Mouse (Mus musculus): Measurements from ENCODE around the gene Dbn1. TPM values are rescaled to one million over a fixed set of nuclear protein-coding genes. Genes with fewer than 3 reads are reported as not detected.

Dbn1 gene
- polyA plus RNA-seq, 1 experiment from 2014 or later, result 124 TPM

DNA sequence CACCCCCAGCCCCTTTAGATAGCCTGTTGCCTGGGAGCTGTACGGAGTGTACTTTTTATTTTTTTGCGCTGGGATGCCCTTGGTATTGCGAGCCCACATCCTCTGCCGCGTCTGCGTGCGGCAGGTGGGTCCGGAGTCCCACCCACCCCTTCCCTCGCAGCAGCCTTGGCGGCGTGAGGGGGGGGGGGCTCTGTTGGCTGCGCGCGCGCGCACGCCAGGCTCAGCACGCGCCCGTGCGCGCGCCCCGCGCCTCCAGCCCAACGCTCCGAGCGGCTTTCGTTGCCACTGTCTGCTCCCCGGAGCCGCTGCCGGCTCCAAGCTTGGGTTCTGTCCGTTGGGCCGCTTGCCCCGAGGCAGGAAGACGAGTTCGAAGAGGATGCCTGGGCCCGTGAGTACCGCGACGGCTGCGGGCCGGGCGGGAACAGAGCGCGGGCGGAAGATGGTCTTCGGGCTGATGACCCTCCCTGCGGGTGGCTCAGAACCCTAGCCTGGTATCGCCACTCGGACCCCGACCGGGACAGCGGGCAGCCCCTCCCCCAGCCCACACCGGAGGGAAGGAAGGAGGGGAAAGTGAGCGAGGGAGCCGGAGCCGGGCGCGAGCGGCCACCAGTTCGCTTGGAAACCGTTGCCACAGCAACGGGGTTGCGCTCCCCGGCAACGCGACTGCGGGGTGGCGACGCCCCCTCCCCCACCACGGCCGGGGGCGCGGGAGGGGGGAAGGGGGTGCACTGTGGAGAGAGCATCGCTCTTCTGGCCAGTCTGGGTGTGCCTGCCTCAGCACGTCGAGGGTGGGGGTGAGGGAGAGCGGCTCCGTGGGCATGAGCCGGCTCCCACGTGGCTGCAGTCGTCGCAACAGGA lies 23.7 kb downstream of the Dbn1 start, which contains the start of gene Prr7:
Gene Prr7 (plus strand): TSS at position 241 of the 858 bp plus-strand sequence.
- Histone ChIP-seq H3K4me3 (peak within 1 kb of the TSS; percentile 58), H3K9me3 (no peaks in the 10 kb centered on the region), H3K36me3 (peaks cover 11% of the 10 kb centered on the region), H3K27ac (no peak within 1 kb of the TSS), H3K27me3 (peaks cover 8% of the 10 kb centered on the region; the same call in 1 of the 2 replicates), H3K4me1 (peaks cover 19% of the 10 kb centered on the region), H3K4me2 (peak within 1 kb of the TSS; percentile 94), H3K9ac (peak within 1 kb of the TSS; percentile 58)
- WGBS, result 0% methylated on average over 49 of the region's 84 CpGs
- ATAC-seq (ENCODE audit: borderline replicate concordance, extremely low read depth, low FRiP score, low TSS enrichment), result peak; percentile 29

DNA sequence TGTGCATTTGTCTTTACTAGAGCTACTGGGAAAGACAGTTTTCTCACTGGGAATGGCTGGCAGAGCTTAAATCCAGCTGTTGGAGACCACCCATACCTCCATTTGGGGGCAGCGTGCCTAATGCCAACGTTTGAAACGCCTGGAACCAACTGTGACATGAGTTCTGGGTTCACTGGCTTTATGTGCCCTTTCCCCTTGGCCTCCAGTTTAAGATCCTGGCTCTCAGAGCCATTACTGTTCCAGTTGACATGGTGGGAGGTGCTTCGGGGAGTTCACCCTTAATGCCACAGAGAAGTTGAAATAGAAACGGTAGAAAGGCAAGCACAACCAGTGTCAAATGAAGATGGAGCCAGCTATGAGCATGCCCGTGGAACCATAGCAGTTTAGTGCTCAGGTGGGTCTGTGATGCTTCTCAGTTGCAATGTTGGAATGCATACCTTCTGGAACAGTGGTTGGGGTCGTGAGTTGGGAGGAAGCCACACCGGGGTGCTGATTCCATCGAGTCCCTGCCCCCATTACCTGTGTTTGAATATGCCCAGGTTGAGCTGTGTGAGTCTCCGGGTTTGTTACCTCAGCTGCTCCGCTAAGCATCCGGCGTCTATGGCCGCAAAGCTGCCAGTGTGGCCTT lies 24.4 kb downstream of the Dbn1 start:
- no peak for ATAC-seq (ENCODE audit: borderline replicate concordance, extremely low read depth, low FRiP score, low TSS enrichment)
- Histone ChIP-seq H3K9me3 (no peaks in the 10 kb centered on the region), H3K27me3 (peaks cover 8% of the 10 kb centered on the region; the same call in 1 of the 2 replicates), H3K9ac (peak overlapping the region; percentile 58), H3K4me1 (peaks cover 19% of the 10 kb centered on the region), H3K36me3 (peaks cover 19% of the 10 kb centered on the region), H3K27ac (no peak overlapping the region), H3K4me3 (peak overlapping the region; percentile 58), H3K4me2 (peak overlapping the region; percentile 94)
- WGBS, result 9% methylated on average over 14 of the region's 14 CpGs

DNA sequence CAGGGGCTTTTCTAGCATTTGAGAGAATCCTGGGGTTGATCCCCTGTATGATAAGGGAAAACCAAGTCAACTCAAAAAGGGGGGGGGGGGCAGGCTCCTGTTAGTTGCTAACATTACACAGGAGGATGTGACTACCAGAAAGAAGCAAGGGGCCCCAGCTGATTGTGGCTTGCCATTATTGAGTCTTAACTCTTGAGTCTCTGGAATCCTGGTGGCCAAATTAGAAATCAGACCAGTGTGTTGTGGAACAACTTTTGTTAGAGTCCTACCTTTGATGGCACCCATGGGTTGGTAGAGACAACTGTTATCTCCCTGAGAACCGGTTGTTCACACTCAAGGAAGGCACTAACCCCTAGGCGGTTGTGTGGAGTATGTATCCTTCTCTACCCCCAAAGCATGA lies 24.9 kb downstream of the Dbn1 start:
- no peak for ATAC-seq (ENCODE audit: borderline replicate concordance, extremely low read depth, low FRiP score, low TSS enrichment)
- no peak overlapping the region for H3K4me3 ChIP-seq
- peaks cover 23% of the 10 kb centered on the region for H3K36me3 ChIP-seq
- H3K9ac ChIP-seq, result no peak overlapping the region
- whole genome bisulfite sequencing, result 53% methylated on average over 2 of the region's 2 CpGs
- H3K4me1 ChIP-seq, result peaks cover 19% of the 10 kb centered on the region
- H3K27ac ChIP-seq, result no peak overlapping the region
- no peak overlapping the region for H3K4me2 ChIP-seq
- no peaks in the 10 kb centered on the region for H3K9me3 ChIP-seq
- peaks cover 8% of the 10 kb centered on the region; the same call in 1 of the 2 replicates for H3K27me3 ChIP-seq

DNA sequence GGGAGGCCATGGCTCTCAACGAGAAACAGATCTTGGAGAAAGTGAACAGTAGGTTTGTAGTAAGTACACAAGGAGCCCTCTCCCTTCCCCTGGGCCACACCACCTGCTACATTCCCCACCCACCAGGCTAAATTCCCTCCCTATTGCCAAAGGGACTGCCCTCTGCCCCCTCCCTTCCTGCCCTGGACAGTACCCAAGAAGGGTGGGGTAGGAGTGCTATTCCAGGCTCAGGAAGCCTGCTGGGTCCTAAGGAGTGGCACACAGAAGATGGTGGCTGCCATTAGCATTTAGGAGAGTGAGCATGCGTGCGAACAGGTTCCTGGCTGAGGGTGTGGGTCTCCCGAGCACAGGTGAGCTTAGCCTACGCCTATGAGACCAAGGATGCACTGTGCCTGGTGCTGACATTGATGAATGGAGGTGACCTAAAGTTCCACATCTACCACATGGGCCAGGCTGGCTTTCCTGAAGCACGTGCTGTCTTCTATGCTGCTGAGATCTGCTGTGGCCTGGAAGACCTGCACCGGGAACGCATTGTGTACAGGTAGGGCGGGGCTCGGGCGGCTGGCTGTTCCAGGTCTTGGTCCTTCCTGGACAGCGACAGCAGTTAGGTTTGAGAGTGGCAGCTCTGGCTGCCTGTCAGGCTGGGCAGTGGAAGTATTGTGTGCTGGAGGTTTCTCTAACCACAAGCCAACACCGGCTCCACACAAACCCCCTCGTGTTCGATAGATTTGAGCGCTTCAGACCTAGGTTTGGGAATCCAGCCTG lies 35.9 kb downstream of the Dbn1 start:
- no peaks in the 10 kb centered on the region for H3K9me3 ChIP-seq
- H3K36me3 ChIP-seq, result peaks cover 60% of the 10 kb centered on the region
- H3K4me2 ChIP-seq, result no peak overlapping the region
- no peak overlapping the region for H3K9ac ChIP-seq
- ATAC-seq (ENCODE audit: borderline replicate concordance, extremely low read depth, low FRiP score, low TSS enrichment), result no peak
- no peak overlapping the region for H3K4me3 ChIP-seq
- peaks cover 5% of the 10 kb centered on the region for H3K4me1 ChIP-seq
- 87% methylated on average over 16 of the region's 16 CpGs for WGBS
- no peak overlapping the region for H3K27ac ChIP-seq
- no peaks in the 10 kb centered on the region for H3K27me3 ChIP-seq

DNA sequence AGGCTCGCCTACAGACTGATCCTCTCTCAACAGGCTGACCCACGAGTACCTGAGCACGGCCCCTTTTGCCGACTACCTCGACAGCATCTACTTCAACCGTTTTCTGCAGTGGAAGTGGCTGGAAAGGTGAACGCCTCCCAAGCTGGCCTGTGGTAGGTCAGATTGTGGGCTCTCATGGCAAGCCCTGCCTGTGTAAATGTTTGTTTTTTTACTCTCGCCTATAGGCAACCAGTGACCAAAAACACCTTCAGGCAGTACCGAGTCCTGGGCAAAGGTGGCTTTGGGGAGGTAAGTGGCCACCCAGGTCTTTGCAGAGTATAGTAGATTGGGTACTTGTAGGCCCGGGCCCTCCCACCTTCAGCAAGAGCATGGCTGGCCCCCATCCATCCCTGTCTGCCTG lies 36.6 kb downstream of the Dbn1 start:
- peaks cover 60% of the 10 kb centered on the region for H3K36me3 ChIP-seq
- 83% methylated on average over 10 of the region's 10 CpGs for WGBS
- H3K4me3 ChIP-seq, result no peak overlapping the region
- no peak for ATAC-seq (ENCODE audit: borderline replicate concordance, extremely low read depth, low FRiP score, low TSS enrichment)
- peaks cover 12% of the 10 kb centered on the region for H3K4me1 ChIP-seq
- no peak overlapping the region for H3K4me2 ChIP-seq
- H3K9me3 ChIP-seq, result no peaks in the 10 kb centered on the region
- H3K27me3 ChIP-seq, result no peaks in the 10 kb centered on the region
- no peak overlapping the region for H3K27ac ChIP-seq
- no peak overlapping the region for H3K9ac ChIP-seq

DNA sequence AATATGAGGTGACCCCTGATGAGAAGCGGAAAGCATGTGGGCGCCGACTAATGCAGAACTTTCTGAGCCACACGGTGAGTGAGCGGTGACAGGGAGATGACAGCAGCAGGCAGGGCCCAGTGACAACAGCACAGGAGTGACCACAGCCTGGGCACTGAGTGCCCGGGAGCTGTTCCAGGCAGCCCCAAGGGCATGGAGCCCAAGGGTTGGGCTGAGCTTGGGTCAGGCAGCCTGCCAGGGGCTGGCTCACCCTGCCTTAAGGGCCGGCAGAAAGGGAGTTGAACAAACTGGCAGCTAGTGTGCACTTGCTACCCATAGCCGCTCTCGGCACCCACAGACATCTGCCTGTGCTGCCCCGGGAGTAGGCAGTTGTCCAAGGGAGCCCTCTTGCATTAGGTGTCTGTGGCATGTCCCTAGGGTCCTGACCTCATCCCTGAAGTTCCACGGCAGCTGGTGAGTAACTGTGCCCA lies 37.4 kb downstream of the Dbn1 start:
- Histone ChIP-seq H3K27ac (no peak overlapping the region), H3K9ac (no peak overlapping the region), H3K4me3 (no peak overlapping the region), H3K4me1 (peaks cover 17% of the 10 kb centered on the region), H3K36me3 (peaks cover 58% of the 10 kb centered on the region), H3K4me2 (no peak overlapping the region), H3K9me3 (no peaks in the 10 kb centered on the region), H3K27me3 (no peaks in the 10 kb centered on the region)
- 77% methylated on average over 11 of the region's 11 CpGs for WGBS
- ATAC-seq (ENCODE audit: borderline replicate concordance, extremely low read depth, low FRiP score, low TSS enrichment), result no peak

DNA sequence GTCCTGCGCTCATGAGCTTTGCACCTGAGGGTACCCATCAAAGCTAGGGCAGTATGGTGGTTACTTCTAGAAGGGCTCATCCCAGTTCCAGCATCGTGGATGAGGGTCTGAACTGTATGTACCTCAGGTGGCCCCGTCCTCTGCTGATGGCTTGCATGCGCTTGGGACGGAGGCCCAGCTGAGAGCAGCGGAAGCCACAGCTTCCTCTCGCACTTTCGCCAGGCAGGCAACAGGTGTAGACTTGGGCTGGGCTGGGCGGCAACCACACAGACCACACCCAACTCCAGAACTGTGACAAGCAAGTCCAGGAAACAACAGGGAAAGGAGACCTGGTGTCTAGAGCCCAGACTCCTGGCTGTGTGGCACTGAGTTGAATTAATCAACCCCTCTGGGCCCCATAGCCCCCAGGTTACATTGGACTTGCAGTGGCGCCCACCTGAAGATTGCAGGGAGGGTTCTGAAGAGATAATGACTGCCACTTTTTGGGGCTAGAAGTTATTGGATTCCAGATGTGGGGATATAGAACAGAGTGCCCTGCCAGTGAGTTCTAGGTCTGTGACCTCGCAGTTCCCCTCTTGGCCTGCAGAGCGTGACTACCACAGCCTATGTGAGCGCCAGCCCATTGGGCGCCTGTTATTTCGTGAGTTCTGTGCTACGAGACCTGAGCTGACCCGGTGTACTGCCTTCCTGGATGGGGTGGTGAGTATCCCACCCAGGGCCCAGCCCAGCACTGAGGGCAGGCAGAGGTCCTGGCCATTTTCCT lies 38.1 kb downstream of the Dbn1 start:
- Histone ChIP-seq H3K4me2 (no peak overlapping the region), H3K27ac (no peak overlapping the region)
- WGBS, result 89% methylated on average over 17 of the region's 17 CpGs

DNA sequence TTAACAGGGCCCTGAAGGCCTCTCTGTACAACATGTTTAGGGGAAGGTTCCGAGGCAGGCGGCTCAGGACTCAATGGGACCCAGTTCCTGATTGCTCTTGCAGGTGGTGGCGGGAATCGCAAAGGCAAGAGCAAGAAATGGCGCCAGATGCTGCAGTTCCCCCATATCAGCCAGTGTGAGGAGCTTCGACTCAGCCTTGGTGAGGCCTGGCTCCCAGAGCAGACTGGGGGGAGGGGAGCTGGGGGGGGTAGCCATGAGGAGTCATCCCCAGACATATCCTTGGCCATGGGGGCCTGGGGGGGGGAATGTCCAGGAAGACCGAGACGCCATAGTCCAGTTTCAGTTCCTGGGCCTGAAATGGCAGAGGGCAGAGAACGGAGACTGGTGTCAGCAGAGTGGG lies 38.7 kb downstream of the Dbn1 start:
- peaks cover 46% of the 10 kb centered on the region for H3K36me3 ChIP-seq

More for the DNA sequence above, 38.1 kb downstream of the Dbn1 start:
- Histone ChIP-seq H3K4me3 (no peak overlapping the region), H3K36me3 (peaks cover 51% of the 10 kb centered on the region), H3K9me3 (no peaks in the 10 kb centered on the region), H3K27me3 (no peaks in the 10 kb centered on the region), H3K4me1 (peaks cover 17% of the 10 kb centered on the region), H3K9ac (no peak overlapping the region)
- no peak for ATAC-seq (ENCODE audit: borderline replicate concordance, extremely low read depth, low FRiP score, low TSS enrichment)

DNA sequence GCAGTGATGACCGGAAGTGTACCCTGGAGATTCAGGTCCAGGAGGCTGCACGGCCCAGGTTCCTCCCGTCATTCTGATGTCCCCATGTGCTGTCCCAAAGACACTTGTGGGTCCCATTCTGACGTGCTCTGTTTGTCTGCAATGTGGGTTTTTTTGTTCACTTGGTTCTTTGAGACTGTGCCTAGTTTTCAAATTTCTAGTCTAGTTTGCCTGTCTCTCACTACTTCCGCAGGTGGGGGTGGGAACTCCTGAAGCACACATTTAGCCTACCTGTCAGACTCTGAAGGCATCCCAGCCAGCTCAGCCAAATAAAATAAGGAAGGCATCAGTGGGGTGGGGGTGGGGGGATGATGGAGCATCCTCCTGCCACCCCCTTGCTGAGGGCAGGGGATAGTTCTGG lies 39.8 kb downstream of the Dbn1 start:
- Histone ChIP-seq H3K9me3 (no peaks in the 10 kb centered on the region), H3K27me3 (no peaks in the 10 kb centered on the region), H3K36me3 (peaks cover 36% of the 10 kb centered on the region), H3K27ac (no peak overlapping the region), H3K4me3 (no peak overlapping the region), H3K4me1 (peaks cover 23% of the 10 kb centered on the region), H3K9ac (no peak overlapping the region), H3K4me2 (no peak overlapping the region)
- WGBS, result 87% methylated on average over 5 of the region's 5 CpGs
- no peak for ATAC-seq (ENCODE audit: borderline replicate concordance, extremely low read depth, low FRiP score, low TSS enrichment)

More for the DNA sequence above, 38.7 kb downstream of the Dbn1 start:
- Histone ChIP-seq H3K27ac (no peak overlapping the region), H3K9ac (no peak overlapping the region), H3K4me3 (no peak overlapping the region), H3K4me2 (no peak overlapping the region), H3K9me3 (no peaks in the 10 kb centered on the region), H3K4me1 (peaks cover 17% of the 10 kb centered on the region), H3K27me3 (no peaks in the 10 kb centered on the region)
- WGBS, result 92% methylated on average over 9 of the region's 9 CpGs
- no peak for ATAC-seq (ENCODE audit: borderline replicate concordance, extremely low read depth, low FRiP score, low TSS enrichment)

DNA sequence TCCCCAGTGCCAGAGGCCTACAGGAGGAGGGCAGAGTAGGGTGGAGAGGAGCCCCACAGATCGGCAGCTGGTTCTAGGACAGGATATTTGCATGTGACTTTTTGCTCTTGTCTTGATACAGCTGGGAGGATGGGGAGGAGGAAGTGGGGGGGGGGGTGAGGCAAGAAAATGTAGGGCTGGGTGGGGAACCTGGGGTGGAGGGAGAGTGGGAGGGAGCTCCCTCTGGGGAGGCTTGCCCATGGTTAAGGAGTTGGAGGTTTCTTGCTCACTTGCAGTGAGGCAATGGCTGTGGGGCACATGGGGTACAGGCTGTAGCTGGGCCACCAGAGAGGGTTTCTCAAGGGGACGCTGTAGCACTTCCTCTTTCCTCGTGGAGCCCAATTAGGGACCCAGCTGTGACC lies 40.4 kb downstream of the Dbn1 start:
- no peak overlapping the region for H3K9ac ChIP-seq
- H3K4me2 ChIP-seq, result peak overlapping the region; percentile 62; the same call in 1 of the 2 replicates
- H3K27ac ChIP-seq, result no peak overlapping the region
- no peaks in the 10 kb centered on the region for H3K27me3 ChIP-seq
- 42% methylated on average over 3 of the region's 3 CpGs for WGBS
- peaks cover 30% of the 10 kb centered on the region for H3K36me3 ChIP-seq
- no peak overlapping the region for H3K4me3 ChIP-seq
- H3K9me3 ChIP-seq, result no peaks in the 10 kb centered on the region
- peaks cover 23% of the 10 kb centered on the region for H3K4me1 ChIP-seq
- ATAC-seq (ENCODE audit: borderline replicate concordance, extremely low read depth, low FRiP score, low TSS enrichment), result no peak

DNA sequence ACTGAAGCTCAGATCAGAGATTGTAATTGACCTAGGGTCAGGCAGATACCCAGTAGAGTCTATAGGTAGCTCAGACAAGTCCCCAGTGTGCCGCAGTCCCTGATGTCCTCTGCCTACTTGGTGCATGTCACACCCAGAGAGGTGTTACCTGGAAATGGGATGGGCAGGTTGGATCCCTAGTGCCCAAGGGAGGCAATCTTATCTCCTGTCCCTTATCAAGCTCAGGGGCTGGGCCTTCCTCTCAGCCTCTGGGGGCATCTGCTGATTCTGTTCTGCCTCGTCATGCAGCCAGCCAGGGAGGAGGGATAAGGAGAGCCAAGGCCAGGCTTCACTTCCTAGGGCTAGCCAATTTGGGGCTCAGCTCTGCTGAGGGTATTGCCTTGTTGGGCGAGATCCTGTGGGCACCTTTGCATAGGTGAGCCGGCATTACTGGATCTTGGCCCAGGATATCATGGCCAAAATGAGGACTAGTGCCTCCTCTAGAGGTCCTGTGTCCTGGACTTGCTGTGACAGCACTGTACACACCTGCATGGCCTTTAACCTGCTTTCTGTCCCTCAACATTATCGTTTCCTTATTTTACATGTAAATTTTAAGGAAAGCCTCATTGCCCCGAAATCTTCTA lies 41.3 kb downstream of the Dbn1 start:
- Histone ChIP-seq H3K4me2 (peak overlapping the region; percentile 62), H3K36me3 (peaks cover 21% of the 10 kb centered on the region), H3K27me3 (no peaks in the 10 kb centered on the region), H3K27ac (no peak overlapping the region), H3K4me1 (peaks cover 23% of the 10 kb centered on the region), H3K4me3 (peak overlapping the region; percentile 90), H3K9me3 (no peaks in the 10 kb centered on the region), H3K9ac (0 out of 2 replicates have a peak overlapping the region, but pooled peaks have one; percentile 97)
- WGBS, result 72% methylated on average over 6 of the region's 6 CpGs
- ATAC-seq (ENCODE audit: borderline replicate concordance, extremely low read depth, low FRiP score, low TSS enrichment), result no peak
